Mouse (Mus musculus): ENCODE measurements around the gene Sox6. TPM values are rescaled to one million over a fixed set of nuclear protein-coding genes. Genes with fewer than 3 reads are reported as not detected.
A peak's percentile ranks its signal among the peaks of the same experiment; 100 is the strongest.

Sox6 gene
- polyA plus RNA-seq, 1 experiment from 2014 or later, result 39.1 TPM

- Histone ChIP-seq H3K9me3 (ENCODE audit: control insufficient read depth, low read length) (no peaks in the 10 kb centered on the region), H3K27me3 (ENCODE audit: control insufficient read depth, insufficient read depth, low read length) (no peaks in the 10 kb centered on the region), H3K27ac (replicated peaks in 1 of 2; ENCODE audit: control insufficient read depth in 1 of 2, insufficient read depth in 1 of 2, low read depth in 2 of 2, low read length in 2 of 2) (no peak overlapping the region), H3K4me3 (ENCODE audit: control insufficient read depth in 1 of 2, insufficient read depth in 1 of 2, low read depth in 1 of 2, low read length in 2 of 2) (no peak overlapping the region), H3K4me1 (ENCODE audit: control insufficient read depth in 2 of 2, insufficient read depth in 2 of 2, low read length in 2 of 2) (peaks cover 0 to 8% of the 10 kb centered on the region in 2 experiments; a peak in 3 of 4 replicates), H3K9ac (ENCODE audit: low read length) (no peak overlapping the region), H3K36me3 (ENCODE audit: control insufficient read depth, insufficient read depth, low read length) (no peaks in the 10 kb centered on the region), H3K4me2 (ENCODE audit: low read length) (no peak overlapping the region)
- no peak for ATAC-seq (ENCODE audit: insufficient number of reproducible peaks, insufficient read depth, low FRiP score, low read depth)
- WGBS, result 43% methylated on average over 1 of the region's 1 CpGs
Measured at GRCm38 (mm10) chr7:115574834-115575233, 463.8 kb downstream of the Sox6 start.

GRCm38 (mm10) chr7:115568821-115569240 is 469.8 kb downstream of the Sox6 start:
- Histone ChIP-seq H3K4me1 (ENCODE audit: control insufficient read depth in 2 of 2, insufficient read depth in 2 of 2, low read length in 2 of 2) (peaks cover 11 to 12% of the 10 kb centered on the region in 2 experiments), H3K9me3 (ENCODE audit: control insufficient read depth, low read length) (no peaks in the 10 kb centered on the region), H3K4me2 (ENCODE audit: low read length) (peak overlapping the region; percentile 47), H3K36me3 (ENCODE audit: control insufficient read depth, insufficient read depth, low read length) (no peaks in the 10 kb centered on the region), H3K27ac (replicated peaks in 1 of 2; ENCODE audit: control insufficient read depth in 1 of 2, insufficient read depth in 1 of 2, low read depth in 2 of 2, low read length in 2 of 2) (0 out of 4 replicates have a peak overlapping the region, but pooled peaks of 1 of the 2 experiments have one; percentile 6), H3K27me3 (ENCODE audit: control insufficient read depth, insufficient read depth, low read length) (no peaks in the 10 kb centered on the region), H3K9ac (ENCODE audit: low read length) (no peak overlapping the region; the same call in 1 of the 2 replicates), H3K4me3 (ENCODE audit: control insufficient read depth in 1 of 2, insufficient read depth in 1 of 2, low read depth in 1 of 2, low read length in 2 of 2) (no peak overlapping the region)
- 31% methylated on average over 9 of the region's 9 CpGs for WGBS
- ATAC-seq (ENCODE audit: insufficient number of reproducible peaks, insufficient read depth, low FRiP score, low read depth), result no peak

- no peaks in the 10 kb centered on the region for H3K9me3 ChIP-seq (ENCODE audit: control insufficient read depth, low read length)
- H3K36me3 ChIP-seq (ENCODE audit: control insufficient read depth, insufficient read depth, low read length), result no peaks in the 10 kb centered on the region
- no peak overlapping the region for H3K27ac ChIP-seq (replicated peaks in 1 of 2; ENCODE audit: control insufficient read depth in 1 of 2, insufficient read depth in 1 of 2, low read depth in 2 of 2, low read length in 2 of 2)
- peaks cover 11 to 12% of the 10 kb centered on the region in 2 experiments for H3K4me1 ChIP-seq (ENCODE audit: control insufficient read depth in 2 of 2, insufficient read depth in 2 of 2, low read length in 2 of 2)
- no peak overlapping the region for H3K9ac ChIP-seq (ENCODE audit: low read length)
- H3K4me2 ChIP-seq (ENCODE audit: low read length), result peak overlapping the region; percentile 47
- 69% methylated on average over 11 of the region's 11 CpGs for WGBS
- H3K4me3 ChIP-seq (ENCODE audit: control insufficient read depth in 1 of 2, insufficient read depth in 1 of 2, low read depth in 1 of 2, low read length in 2 of 2), result no peak overlapping the region
- H3K27me3 ChIP-seq (ENCODE audit: control insufficient read depth, insufficient read depth, low read length), result no peaks in the 10 kb centered on the region
- no peak for ATAC-seq (ENCODE audit: insufficient number of reproducible peaks, insufficient read depth, low FRiP score, low read depth)
Measured at GRCm38 (mm10) chr7:115568301-115568700, 470.3 kb downstream of the Sox6 start.

- no peak for ATAC-seq (ENCODE audit: insufficient number of reproducible peaks, insufficient read depth, low FRiP score, low read depth)
- H3K4me2 ChIP-seq (ENCODE audit: low read length), result no peak overlapping the region
- H3K36me3 ChIP-seq (ENCODE audit: control insufficient read depth, insufficient read depth, low read length), result no peaks in the 10 kb centered on the region
- H3K27me3 ChIP-seq (ENCODE audit: control insufficient read depth, insufficient read depth, low read length), result no peaks in the 10 kb centered on the region
- no peak overlapping the region for H3K9ac ChIP-seq (ENCODE audit: low read length)
- 95% methylated on average over 2 of the region's 2 CpGs for WGBS
- peaks cover 11 to 12% of the 10 kb centered on the region in 2 experiments for H3K4me1 ChIP-seq (ENCODE audit: control insufficient read depth in 2 of 2, insufficient read depth in 2 of 2, low read length in 2 of 2)
- H3K9me3 ChIP-seq (ENCODE audit: control insufficient read depth, low read length), result no peaks in the 10 kb centered on the region
- H3K27ac ChIP-seq (replicated peaks in 1 of 2; ENCODE audit: control insufficient read depth in 1 of 2, insufficient read depth in 1 of 2, low read depth in 2 of 2, low read length in 2 of 2), result no peak overlapping the region
- no peak overlapping the region for H3K4me3 ChIP-seq (ENCODE audit: control insufficient read depth in 1 of 2, insufficient read depth in 1 of 2, low read depth in 1 of 2, low read length in 2 of 2)
Measured at GRCm38 (mm10) chr7:115566818-115567217, 471.8 kb downstream of the Sox6 start.

- Histone ChIP-seq H3K9ac (ENCODE audit: low read length) (no peak overlapping the region), H3K4me1 (ENCODE audit: control insufficient read depth in 2 of 2, insufficient read depth in 2 of 2, low read length in 2 of 2) (peaks cover 11 to 12% of the 10 kb centered on the region in 2 experiments), H3K27me3 (ENCODE audit: control insufficient read depth, insufficient read depth, low read length) (no peaks in the 10 kb centered on the region), H3K9me3 (ENCODE audit: control insufficient read depth, low read length) (no peaks in the 10 kb centered on the region), H3K36me3 (ENCODE audit: control insufficient read depth, insufficient read depth, low read length) (no peaks in the 10 kb centered on the region), H3K4me2 (ENCODE audit: low read length) (no peak overlapping the region), H3K27ac (replicated peaks in 1 of 2; ENCODE audit: control insufficient read depth in 1 of 2, insufficient read depth in 1 of 2, low read depth in 2 of 2, low read length in 2 of 2) (peak overlapping the region in 1 of 2 experiments; percentile 48; a peak in 1 of 4 replicates), H3K4me3 (ENCODE audit: control insufficient read depth in 1 of 2, insufficient read depth in 1 of 2, low read depth in 1 of 2, low read length in 2 of 2) (no peak overlapping the region)
- 70% methylated on average over 5 of the region's 5 CpGs for WGBS
- no peak for ATAC-seq (ENCODE audit: insufficient number of reproducible peaks, insufficient read depth, low FRiP score, low read depth)
Measured at GRCm38 (mm10) chr7:115565060-115565426, 473.6 kb downstream of the Sox6 start.

- Histone ChIP-seq H3K36me3 (ENCODE audit: control insufficient read depth, insufficient read depth, low read length) (no peaks in the 10 kb centered on the region), H3K4me1 (ENCODE audit: control insufficient read depth in 2 of 2, insufficient read depth in 2 of 2, low read length in 2 of 2) (peaks cover 11 to 12% of the 10 kb centered on the region in 2 experiments), H3K27ac (replicated peaks in 1 of 2; ENCODE audit: control insufficient read depth in 1 of 2, insufficient read depth in 1 of 2, low read depth in 2 of 2, low read length in 2 of 2) (peak overlapping the region in 1 of 2 experiments; percentile 6; a peak in 1 of 4 replicates), H3K27me3 (ENCODE audit: control insufficient read depth, insufficient read depth, low read length) (no peaks in the 10 kb centered on the region), H3K4me3 (ENCODE audit: control insufficient read depth in 1 of 2, insufficient read depth in 1 of 2, low read depth in 1 of 2, low read length in 2 of 2) (no peak overlapping the region), H3K4me2 (ENCODE audit: low read length) (no peak overlapping the region), H3K9me3 (ENCODE audit: control insufficient read depth, low read length) (no peaks in the 10 kb centered on the region), H3K9ac (ENCODE audit: low read length) (no peak overlapping the region)
- 60% methylated on average over 6 of the region's 6 CpGs for WGBS
- ATAC-seq (ENCODE audit: insufficient number of reproducible peaks, insufficient read depth, low FRiP score, low read depth), result no peak
Measured at GRCm38 (mm10) chr7:115564359-115565059, 474.1 kb downstream of the Sox6 start.

- no peaks in the 10 kb centered on the region for H3K36me3 ChIP-seq (ENCODE audit: control insufficient read depth, insufficient read depth, low read length)
- H3K27me3 ChIP-seq (ENCODE audit: control insufficient read depth, insufficient read depth, low read length), result no peaks in the 10 kb centered on the region
- H3K9ac ChIP-seq (ENCODE audit: low read length), result no peak overlapping the region
- no peak overlapping the region for H3K4me3 ChIP-seq (ENCODE audit: control insufficient read depth in 1 of 2, insufficient read depth in 1 of 2, low read depth in 1 of 2, low read length in 2 of 2)
- WGBS, result 52% methylated on average over 3 of the region's 3 CpGs
- peaks cover 0 to 6% of the 10 kb centered on the region in 2 experiments; a peak in 1 of 4 replicates for H3K4me1 ChIP-seq (ENCODE audit: control insufficient read depth in 2 of 2, insufficient read depth in 2 of 2, low read length in 2 of 2)
- no peak overlapping the region for H3K27ac ChIP-seq (replicated peaks in 1 of 2; ENCODE audit: control insufficient read depth in 1 of 2, insufficient read depth in 1 of 2, low read depth in 2 of 2, low read length in 2 of 2)
- no peaks in the 10 kb centered on the region for H3K9me3 ChIP-seq (ENCODE audit: control insufficient read depth, low read length)
- ATAC-seq (ENCODE audit: insufficient number of reproducible peaks, insufficient read depth, low FRiP score, low read depth), result no peak
- no peak overlapping the region for H3K4me2 ChIP-seq (ENCODE audit: low read length)
Measured at GRCm38 (mm10) chr7:115556677-115557076, 481.9 kb downstream of the Sox6 start.
